Mouse (Mus musculus): ENCODE data around the gene Lhx3. TPM values are rescaled to one million over a fixed set of nuclear protein-coding genes. Genes with fewer than 3 reads are reported as not detected.
A peak's percentile ranks its signal among the peaks of the same experiment; 100 is the strongest.

Lhx3 gene
- polyA plus RNA-seq, 1 experiment from 2014 or later, result not detected

DNA sequence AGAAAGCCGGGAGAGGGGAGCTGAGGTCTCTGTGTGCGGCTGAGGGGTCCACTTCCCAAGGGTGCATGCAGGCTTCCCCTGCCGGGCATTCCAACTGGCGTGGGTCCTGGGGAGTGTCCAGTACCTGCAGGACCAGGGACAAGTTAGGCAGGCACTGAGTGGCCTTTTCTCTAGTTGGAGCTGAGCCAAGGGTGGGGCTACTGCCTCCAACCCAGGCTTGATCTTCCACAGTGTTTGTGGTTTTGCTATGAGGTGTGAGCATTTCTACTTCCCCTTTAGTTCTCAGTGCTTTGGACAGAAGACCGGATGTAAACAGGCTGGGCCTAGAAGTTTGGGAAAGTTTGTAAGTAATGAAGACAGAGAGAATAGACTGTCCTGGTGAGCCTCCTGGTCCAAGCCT is 19.6 kb downstream of the Lhx3 start:
- H3K4me3 ChIP-seq (ENCODE audit: low read length), result no peak overlapping the region
- ATAC-seq (replicated peaks; ENCODE audit: extremely low read depth, insufficient read depth, low FRiP score), result peak; percentile 55; the same call in 1 of the 2 replicates
- H3K4me1 ChIP-seq (ENCODE audit: control insufficient read depth, insufficient read depth, low read length), result peaks cover 3% of the 10 kb centered on the region; the same call in 1 of the 2 replicates
- WGBS, result 58% methylated on average over 5 of the region's 5 CpGs
- H3K27ac ChIP-seq (ENCODE audit: low read length), result no peak overlapping the region
- peaks cover 10% of the 10 kb centered on the region; the same call in 1 of the 2 replicates for H3K27me3 ChIP-seq (ENCODE audit: control insufficient read depth, insufficient read depth, low read length)
- no peaks in the 10 kb centered on the region for H3K36me3 ChIP-seq (ENCODE audit: control insufficient read depth, insufficient read depth)
- no peak overlapping the region for H3K4me2 ChIP-seq (ENCODE audit: low read depth, low read length)
- H3K9me3 ChIP-seq (replicated peaks; ENCODE audit: control insufficient read depth, low read length), result no peaks in the 10 kb centered on the region
- H3K9ac ChIP-seq (ENCODE audit: low read length), result no peak overlapping the region

DNA sequence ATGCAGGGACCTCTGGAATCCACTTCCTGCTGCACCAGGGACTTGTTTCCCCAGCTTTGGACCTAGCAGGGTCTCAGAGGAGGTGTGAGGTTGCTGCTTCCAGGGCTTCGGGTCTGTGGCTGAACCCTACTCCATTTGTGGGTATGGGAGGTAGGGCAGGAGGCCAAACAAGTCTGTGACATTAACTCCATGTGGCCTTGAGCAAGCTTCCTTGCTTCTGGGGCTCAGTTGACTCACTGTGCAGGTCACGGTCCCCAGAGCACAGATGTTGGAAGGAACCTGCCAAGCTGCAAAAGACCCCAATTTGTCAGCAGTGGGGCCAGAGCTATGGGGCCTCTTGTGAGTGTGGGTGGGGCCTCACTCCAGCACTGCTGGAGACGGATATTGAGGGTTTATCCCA is 23.7 kb downstream of the Lhx3 start:
- Histone ChIP-seq H3K36me3 (ENCODE audit: control insufficient read depth, insufficient read depth) (no peaks in the 10 kb centered on the region), H3K9me3 (replicated peaks; ENCODE audit: control insufficient read depth, low read length) (no peaks in the 10 kb centered on the region), H3K9ac (ENCODE audit: low read length) (no peak overlapping the region), H3K4me1 (ENCODE audit: control insufficient read depth, insufficient read depth, low read length) (peaks cover 3% of the 10 kb centered on the region; the same call in 1 of the 2 replicates), H3K27ac (ENCODE audit: low read length) (no peak overlapping the region), H3K27me3 (ENCODE audit: control insufficient read depth, insufficient read depth, low read length) (peaks cover 4% of the 10 kb centered on the region; the same call in 1 of the 2 replicates), H3K4me3 (ENCODE audit: low read length) (no peak overlapping the region), H3K4me2 (ENCODE audit: low read depth, low read length) (no peak overlapping the region)
- 47% methylated on average over 3 of the region's 3 CpGs for WGBS
- no peak for ATAC-seq (replicated peaks; ENCODE audit: extremely low read depth, insufficient read depth, low FRiP score)

DNA sequence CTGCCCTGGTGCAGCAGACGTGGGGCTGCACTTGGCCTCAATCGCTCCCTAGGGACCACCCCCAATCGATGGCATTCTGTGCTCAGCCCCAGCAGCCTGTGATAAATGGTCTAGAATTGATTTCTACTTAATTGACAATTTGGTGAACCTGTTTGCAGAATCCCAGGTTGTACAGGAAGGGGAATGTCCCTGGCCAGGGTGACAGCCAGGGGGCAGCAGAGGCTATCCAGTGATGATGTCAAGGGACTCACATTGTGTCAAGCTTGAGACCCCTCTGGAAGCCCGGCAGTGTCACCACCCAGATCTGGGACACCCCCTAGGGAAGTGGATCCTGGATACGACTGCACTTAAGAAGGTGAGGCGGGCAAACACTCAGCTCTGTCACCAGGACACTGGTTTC is 25.4 kb downstream of the Lhx3 start:
- no peak for ATAC-seq (replicated peaks; ENCODE audit: extremely low read depth, insufficient read depth, low FRiP score)
- H3K4me1 ChIP-seq (ENCODE audit: control insufficient read depth, insufficient read depth, low read length), result no peaks in the 10 kb centered on the region
- 10% methylated on average over 6 of the region's 6 CpGs for WGBS
- no peak overlapping the region for H3K27ac ChIP-seq (ENCODE audit: low read length)
- no peaks in the 10 kb centered on the region for H3K36me3 ChIP-seq (ENCODE audit: control insufficient read depth, insufficient read depth)
- H3K9ac ChIP-seq (ENCODE audit: low read length), result no peak overlapping the region
- H3K4me2 ChIP-seq (ENCODE audit: low read depth, low read length), result no peak overlapping the region
- H3K27me3 ChIP-seq (ENCODE audit: control insufficient read depth, insufficient read depth, low read length), result peaks cover 4% of the 10 kb centered on the region; the same call in 1 of the 2 replicates
- no peaks in the 10 kb centered on the region for H3K9me3 ChIP-seq (replicated peaks; ENCODE audit: control insufficient read depth, low read length)
- no peak overlapping the region for H3K4me3 ChIP-seq (ENCODE audit: low read length)

DNA sequence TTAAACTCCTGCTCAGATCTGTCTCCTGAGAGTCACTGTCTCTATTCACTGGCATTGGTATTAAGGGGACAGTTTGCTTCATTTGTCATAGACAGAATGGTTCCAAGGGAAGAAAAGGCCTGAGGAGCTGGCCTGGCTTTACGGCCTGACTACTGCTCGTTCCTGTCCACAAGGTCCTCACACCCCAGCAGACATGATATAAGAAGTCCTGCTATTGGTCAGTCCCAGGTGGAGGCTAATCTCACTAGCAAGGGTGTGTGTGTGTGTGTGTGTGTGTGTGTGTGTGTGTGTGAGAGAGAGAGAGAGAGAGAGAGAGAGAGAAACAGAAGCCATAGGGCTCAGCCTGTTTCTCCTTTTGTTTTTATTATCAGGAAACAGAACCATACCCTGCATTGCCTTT is 30.9 kb downstream of the Lhx3 start:
- no peaks in the 10 kb centered on the region for H3K36me3 ChIP-seq (ENCODE audit: control insufficient read depth, insufficient read depth)

DNA sequence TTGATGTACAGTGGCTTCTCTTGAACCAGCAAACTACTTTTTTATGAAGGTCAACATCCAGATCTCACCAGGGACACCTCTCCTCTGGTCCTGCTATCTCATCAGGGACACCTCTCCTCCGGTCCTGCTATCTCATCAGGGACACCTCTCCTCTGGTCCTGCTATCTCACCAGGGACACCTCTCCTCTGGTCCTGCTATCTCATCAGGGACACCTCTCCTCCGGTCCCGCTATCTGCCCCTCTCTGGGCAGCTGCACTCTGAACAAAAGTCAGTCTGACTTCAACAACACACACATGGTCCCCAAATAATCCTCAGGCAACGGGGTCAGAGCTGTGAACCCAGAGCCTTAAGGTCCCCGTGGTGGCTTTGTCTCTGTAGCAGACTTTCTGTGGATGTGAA is 31.4 kb downstream of the Lhx3 start:
- Histone ChIP-seq H3K4me1 (ENCODE audit: control insufficient read depth, insufficient read depth, low read length) (no peaks in the 10 kb centered on the region), H3K9ac (ENCODE audit: low read length) (no peak overlapping the region), H3K27me3 (ENCODE audit: control insufficient read depth, insufficient read depth, low read length) (0 out of 2 replicates have a peak, but pooled peaks cover 2% of the 10 kb centered on the region), H3K27ac (ENCODE audit: low read length) (peak overlapping the region; percentile 16; the same call in 1 of the 2 replicates), H3K36me3 (ENCODE audit: control insufficient read depth, insufficient read depth) (no peaks in the 10 kb centered on the region), H3K9me3 (replicated peaks; ENCODE audit: control insufficient read depth, low read length) (no peaks in the 10 kb centered on the region), H3K4me3 (ENCODE audit: low read length) (no peak overlapping the region), H3K4me2 (ENCODE audit: low read depth, low read length) (no peak overlapping the region)
- WGBS, result 25% methylated on average over 5 of the region's 5 CpGs
- ATAC-seq (replicated peaks; ENCODE audit: extremely low read depth, insufficient read depth, low FRiP score), result no peak

More for the DNA sequence above, 30.9 kb downstream of the Lhx3 start:
- no peak for ATAC-seq (replicated peaks; ENCODE audit: extremely low read depth, insufficient read depth, low FRiP score)
- H3K4me2 ChIP-seq (ENCODE audit: low read depth, low read length), result no peak overlapping the region
- H3K9me3 ChIP-seq (replicated peaks; ENCODE audit: control insufficient read depth, low read length), result no peaks in the 10 kb centered on the region
- H3K27ac ChIP-seq (ENCODE audit: low read length), result no peak overlapping the region; the same call in 1 of the 2 replicates
- H3K4me1 ChIP-seq (ENCODE audit: control insufficient read depth, insufficient read depth, low read length), result no peaks in the 10 kb centered on the region
- H3K9ac ChIP-seq (ENCODE audit: low read length), result no peak overlapping the region
- WGBS, result 34% methylated on average over 2 of the region's 2 CpGs
- H3K27me3 ChIP-seq (ENCODE audit: control insufficient read depth, insufficient read depth, low read length), result 0 out of 2 replicates have a peak, but pooled peaks cover 2% of the 10 kb centered on the region
- no peak overlapping the region for H3K4me3 ChIP-seq (ENCODE audit: low read length)

DNA sequence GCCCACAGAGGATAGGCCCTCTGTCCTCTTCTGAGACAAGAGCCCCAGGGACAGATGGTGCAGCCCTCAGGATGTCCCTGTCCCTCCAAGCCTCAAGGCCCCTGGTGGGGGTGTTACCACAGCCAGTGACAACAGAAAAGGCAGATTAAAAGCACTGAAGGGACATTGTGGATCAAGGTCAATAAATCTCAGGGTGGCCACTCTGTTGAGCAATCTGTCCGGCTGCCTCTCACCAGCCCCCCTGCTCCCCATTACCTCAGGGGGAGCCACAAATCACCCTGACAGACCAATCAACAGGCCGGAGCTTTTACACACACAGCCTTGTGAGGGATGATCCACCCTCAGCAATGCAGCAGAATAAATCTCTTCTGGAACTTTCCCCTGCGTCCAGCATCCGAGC is 32.9 kb downstream of the Lhx3 start:
- ATAC-seq (replicated peaks; ENCODE audit: extremely low read depth, insufficient read depth, low FRiP score), result no peak
- WGBS, result 39% methylated on average over 4 of the region's 4 CpGs

DNA sequence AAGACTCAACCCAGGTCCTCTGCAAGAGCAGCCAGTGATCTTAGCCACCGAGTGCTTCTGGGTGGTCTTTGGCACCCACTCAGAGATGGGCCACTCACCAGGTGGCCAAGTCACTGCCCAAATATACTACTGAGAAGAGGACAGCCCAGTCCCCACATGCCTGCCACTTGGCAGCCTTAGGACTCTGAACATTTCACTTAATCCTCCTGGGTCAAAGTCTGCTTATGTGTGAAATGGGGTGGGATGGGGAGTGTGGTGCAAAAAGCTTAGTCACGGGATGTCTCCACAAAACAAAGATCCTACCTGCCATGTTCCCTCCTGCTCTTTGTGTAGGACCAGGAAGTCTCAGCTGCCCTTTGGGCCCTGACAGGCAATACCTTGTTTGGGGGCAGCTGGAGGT is 35.9 kb downstream of the Lhx3 start:
- WGBS, result 79% methylated on average over 2 of the region's 2 CpGs
- no peaks in the 10 kb centered on the region for H3K36me3 ChIP-seq (ENCODE audit: control insufficient read depth, insufficient read depth)
- peaks cover 7% of the 10 kb centered on the region for H3K4me1 ChIP-seq (ENCODE audit: control insufficient read depth, insufficient read depth, low read length)
- no peak overlapping the region for H3K9ac ChIP-seq (ENCODE audit: low read length)
- H3K27ac ChIP-seq (ENCODE audit: low read length), result no peak overlapping the region
- 0 out of 2 replicates have a peak, but pooled peaks cover 2% of the 10 kb centered on the region for H3K27me3 ChIP-seq (ENCODE audit: control insufficient read depth, insufficient read depth, low read length)
- H3K9me3 ChIP-seq (replicated peaks; ENCODE audit: control insufficient read depth, low read length), result no peaks in the 10 kb centered on the region
- ATAC-seq (replicated peaks; ENCODE audit: extremely low read depth, insufficient read depth, low FRiP score), result no peak
- no peak overlapping the region for H3K4me2 ChIP-seq (ENCODE audit: low read depth, low read length)
- no peak overlapping the region for H3K4me3 ChIP-seq (ENCODE audit: low read length)

More for the DNA sequence above, 32.9 kb downstream of the Lhx3 start:
- 0 out of 2 replicates have a peak, but pooled peaks cover 2% of the 10 kb centered on the region for H3K27me3 ChIP-seq (ENCODE audit: control insufficient read depth, insufficient read depth, low read length)
- H3K4me1 ChIP-seq (ENCODE audit: control insufficient read depth, insufficient read depth, low read length), result no peaks in the 10 kb centered on the region
- no peak overlapping the region for H3K9ac ChIP-seq (ENCODE audit: low read length)
- H3K36me3 ChIP-seq (ENCODE audit: control insufficient read depth, insufficient read depth), result no peaks in the 10 kb centered on the region
- no peak overlapping the region for H3K4me3 ChIP-seq (ENCODE audit: low read length)
- no peak overlapping the region for H3K27ac ChIP-seq (ENCODE audit: low read length)
- no peaks in the 10 kb centered on the region for H3K9me3 ChIP-seq (replicated peaks; ENCODE audit: control insufficient read depth, low read length)
- H3K4me2 ChIP-seq (ENCODE audit: low read depth, low read length), result no peak overlapping the region

DNA sequence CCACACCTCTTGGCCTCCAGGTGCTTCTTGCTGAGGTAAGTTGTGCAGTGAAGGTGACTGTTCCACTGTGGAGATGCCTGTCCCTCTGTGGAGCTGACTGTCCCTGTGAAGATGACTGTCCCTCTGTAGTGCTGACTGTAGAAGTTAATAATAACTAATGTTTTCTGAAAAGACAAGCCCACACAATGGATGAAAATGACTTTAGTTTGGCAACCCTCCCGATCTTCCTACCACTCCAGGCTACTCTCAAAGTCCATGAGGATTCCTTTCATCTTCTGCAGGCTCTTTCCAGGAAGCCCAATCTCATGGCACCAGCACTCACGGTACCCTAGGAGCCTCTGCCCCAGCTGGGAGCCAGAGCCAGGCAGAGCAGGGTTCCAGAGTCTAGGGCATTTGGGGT is 37.7 kb downstream of the Lhx3 start:
- no peak for ATAC-seq (replicated peaks; ENCODE audit: extremely low read depth, insufficient read depth, low FRiP score)
- Histone ChIP-seq H3K27ac (ENCODE audit: low read length) (no peak overlapping the region), H3K4me2 (ENCODE audit: low read depth, low read length) (no peak overlapping the region), H3K27me3 (ENCODE audit: control insufficient read depth, insufficient read depth, low read length) (no peaks in the 10 kb centered on the region), H3K4me1 (ENCODE audit: control insufficient read depth, insufficient read depth, low read length) (peaks cover 7% of the 10 kb centered on the region), H3K9ac (ENCODE audit: low read length) (no peak overlapping the region), H3K9me3 (replicated peaks; ENCODE audit: control insufficient read depth, low read length) (no peaks in the 10 kb centered on the region), H3K36me3 (ENCODE audit: control insufficient read depth, insufficient read depth) (no peaks in the 10 kb centered on the region), H3K4me3 (ENCODE audit: low read length) (no peak overlapping the region)
- 56% methylated on average over 2 of the region's 2 CpGs for WGBS

DNA sequence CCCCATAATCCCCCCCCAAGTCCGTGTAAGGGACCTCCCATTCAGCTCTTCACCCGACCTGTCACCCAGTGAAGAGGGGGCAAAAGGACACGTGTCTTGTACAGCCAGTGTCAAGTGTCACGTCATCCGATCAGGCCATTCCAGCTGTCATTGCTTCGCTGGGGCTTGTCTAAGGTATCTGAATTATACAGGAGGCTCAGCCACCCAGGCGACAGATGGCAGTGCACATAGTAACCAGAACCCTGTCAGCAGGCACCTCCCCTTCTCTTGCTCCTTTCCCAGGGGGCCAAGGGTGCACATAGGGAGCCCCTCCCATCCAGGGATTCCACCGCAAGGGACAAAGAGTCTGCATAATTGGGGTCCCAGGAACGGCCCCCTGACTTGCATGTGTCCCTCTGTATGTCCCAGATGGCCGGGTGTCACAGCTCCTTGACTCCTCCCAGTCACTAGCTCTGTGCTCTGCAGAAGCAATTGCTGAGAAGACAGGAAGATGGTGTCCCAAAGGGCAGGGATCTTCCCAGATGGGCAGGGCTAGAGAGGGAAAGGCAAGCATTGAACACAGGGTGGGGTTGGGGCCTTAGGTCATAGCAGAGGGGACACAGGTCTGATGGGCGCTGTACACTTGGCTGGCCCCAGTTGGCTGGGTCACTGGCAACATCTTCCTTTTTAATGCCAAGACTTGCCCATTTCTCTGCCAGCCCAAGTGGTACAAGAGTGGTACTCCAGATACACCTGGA is 39.1 kb downstream of the Lhx3 start:
- Histone ChIP-seq H3K36me3 (ENCODE audit: control insufficient read depth, insufficient read depth) (no peaks in the 10 kb centered on the region), H3K4me2 (ENCODE audit: low read depth, low read length) (no peak overlapping the region; the same call in 1 of the 2 replicates), H3K9ac (ENCODE audit: low read length) (no peak overlapping the region), H3K27ac (ENCODE audit: low read length) (no peak overlapping the region), H3K4me3 (ENCODE audit: low read length) (no peak overlapping the region), H3K27me3 (ENCODE audit: control insufficient read depth, insufficient read depth, low read length) (no peaks in the 10 kb centered on the region), H3K9me3 (replicated peaks; ENCODE audit: control insufficient read depth, low read length) (no peaks in the 10 kb centered on the region), H3K4me1 (ENCODE audit: control insufficient read depth, insufficient read depth, low read length) (peaks cover 7% of the 10 kb centered on the region)
- 22% methylated on average over 11 of the region's 11 CpGs for WGBS
- ATAC-seq (replicated peaks; ENCODE audit: extremely low read depth, insufficient read depth, low FRiP score), result no peak
